Mouse (Mus musculus) G1E-ER4 (cell line): Measurements from ENCODE around the gene Tomm40. TPM values are rescaled to one million over a fixed set of nuclear protein-coding genes. Genes with fewer than 3 reads are reported as not detected.
A peak's percentile ranks its signal among the peaks of the same experiment; 100 is the strongest.

Source experiments
- GATA1 ChIP-seq: IDR thresholded peaks from one replicate; pipeline ENCODE4 v1.8.0; 2012; ENCODE audit warnings: low read length, inconsistent platforms
- polyA plus RNA-seq: library from polyadenylated mRNA; stranded (reverse); fragments of >175 nt; gene quantifications from 2 replicates; pipeline ENCODE4 v1.2.3, GENCODE M21; 2012

The Tomm40 gene
- polyA plus RNA-seq, 1 experiment: 694 TPM

GRCm38 (mm10) chr7:19748219-19749195 lies 33.3 kb upstream of the Tomm40 start:
- TF ChIP-seq GATA1: no peak

- TF ChIP-seq GATA1: no peak
These were observed 32.4 kb upstream of the Tomm40 start for GRCm38 (mm10) chr7:19747420-19748218.

GRCm38 (mm10) chr7:19746426-19747201 lies 31.4 kb upstream of the Tomm40 start:
- no peak for TF ChIP-seq GATA1

- TF ChIP-seq GATA1: no peak
These were observed 30.7 kb upstream of the Tomm40 start for GRCm38 (mm10) chr7:19745971-19746370.

GRCm38 (mm10) chr7:19744590-19745385 lies 29.6 kb upstream of the Tomm40 start:
- TF ChIP-seq GATA1: no peak

GRCm38 (mm10) chr7:19743791-19744190 lies 28.6 kb upstream of the Tomm40 start:
- no peak for TF ChIP-seq GATA1

GRCm38 (mm10) chr7:19742468-19742867 lies 27.2 kb upstream of the Tomm40 start:
- no peak for TF ChIP-seq GATA1

- no peak for TF ChIP-seq GATA1
These were observed 26.2 kb upstream of the Tomm40 start for GRCm38 (mm10) chr7:19741329-19742031.

GRCm38 (mm10) chr7:19740269-19740668 lies 25.0 kb upstream of the Tomm40 start:
- no peak for TF ChIP-seq GATA1

- TF ChIP-seq GATA1: no peak
These were observed 23.5 kb upstream of the Tomm40 start for GRCm38 (mm10) chr7:19738771-19739170.

GRCm38 (mm10) chr7:19736389-19737057 lies 21.3 kb upstream of the Tomm40 start:
- peak; percentile 22 for TF ChIP-seq GATA1

GRCm38 (mm10) chr7:19734178-19734666 lies 19.0 kb upstream of the Tomm40 start:
- TF ChIP-seq GATA1: no peak

- TF ChIP-seq GATA1: no peak
These were observed 11.3 kb upstream of the Tomm40 start for GRCm38 (mm10) chr7:19726541-19726940.

GRCm38 (mm10) chr7:19724167-19724566 lies 8.9 kb upstream of the Tomm40 start:
- TF ChIP-seq GATA1: no peak
